Mouse (Mus musculus) embryonic fibroblast, embryonic 13.5 days (primary cell): ENCODE measurements around the gene Maff. TPM values are rescaled to one million over a fixed set of nuclear protein-coding genes. Genes with fewer than 3 reads are reported as not detected.

Source experiments
- H3K27ac ChIP-seq: 2 replicates; pipeline ENCODE4 v1.5.1; 2012; ENCODE audit warnings: low read length, control low read depth, inconsistent platforms; ENCODE audit not compliant: insufficient read depth
- H3K4me1 ChIP-seq: 2 replicates; pipeline ENCODE4 v1.6.1; 2011; ENCODE audit warnings: low read length; ENCODE audit not compliant: control insufficient read depth, insufficient read depth
- H3K4me3 ChIP-seq: 2 replicates; pipeline ENCODE4 v1.5.1; 2011; ENCODE audit warnings: mild to moderate bottlenecking, control low read depth, low read length; ENCODE audit not compliant: insufficient read depth
- CTCF ChIP-seq: IDR thresholded peaks from 2 replicates; pipeline ENCODE4 v1.5.1; 2011; ENCODE audit warnings: mild to moderate bottlenecking, control low read depth, low read length, moderate library complexity, borderline replicate concordance; ENCODE audit not compliant: insufficient read depth
- POLR2A ChIP-seq: IDR thresholded peaks from 2 replicates; pipeline ENCODE4 v1.6.1; 2011; ENCODE audit warnings: low read depth, mild to moderate bottlenecking, control low read depth, low read length, moderate library complexity
- polyA plus RNA-seq: library from polyadenylated mRNA; stranded (reverse); fragments of >200 nt; gene quantifications from 2 replicates; pipeline ENCODE4 v1.2.4, GENCODE M21; 2011; ENCODE audit warnings: low read depth; ENCODE audit not compliant: missing spikeins, insufficient read length

The Maff gene
- polyA plus RNA-seq, 1 experiment: 11.7 TPM

- no peak for TF ChIP-seq CTCF
- peak; percentile 54 for TF ChIP-seq POLR2A
- H3K4me3 ChIP-seq: peak overlapping the region; percentile 79
- H3K4me1 ChIP-seq: peaks cover 5% of the 10 kb centered on the region
- peak overlapping the region; percentile 76 for H3K27ac ChIP-seq
Observed at GRCm38 (mm10) chr15:79347165-79347844, 884 bp downstream of the Maff start.

- Histone ChIP-seq H3K27ac (peak overlapping the region; percentile 76), H3K4me1 (peaks cover 5% of the 10 kb centered on the region), H3K4me3 (peak overlapping the region; percentile 79)
- TF ChIP-seq POLR2A (no peak), CTCF (no peak)
Observed at GRCm38 (mm10) chr15:79347845-79348506, 1.6 kb downstream of the Maff start.

DNA sequence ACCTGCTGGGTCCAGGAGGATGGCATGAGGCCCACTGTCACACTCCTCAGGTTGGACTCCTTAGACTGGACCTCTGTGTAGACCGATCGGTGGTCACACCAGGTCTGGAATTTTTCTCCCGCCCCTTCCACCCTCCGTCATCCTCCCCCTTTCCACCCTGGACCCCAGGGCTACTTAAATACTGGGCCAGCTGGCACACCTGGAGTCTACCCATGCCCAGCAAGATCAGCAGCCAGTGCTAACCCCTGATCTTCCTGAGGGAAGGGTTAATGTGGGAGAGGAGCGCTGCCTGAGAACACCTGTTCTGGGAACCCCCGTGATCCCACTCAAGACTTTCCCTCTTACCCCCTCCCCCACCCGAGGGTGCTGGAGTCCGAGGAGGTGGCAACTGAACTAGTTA is 2.2 kb downstream of the Maff start:
- Histone ChIP-seq H3K4me1 (peaks cover 5% of the 10 kb centered on the region), H3K27ac (no peak overlapping the region), H3K4me3 (peak overlapping the region; percentile 79)
- no peak for TF ChIP-seq POLR2A
- TF ChIP-seq CTCF: no peak

- Histone ChIP-seq H3K27ac (no peak overlapping the region), H3K4me3 (no peak overlapping the region), H3K4me1 (peaks cover 5% of the 10 kb centered on the region)
- TF ChIP-seq POLR2A (no peak), CTCF (no peak)
Observed at GRCm38 (mm10) chr15:79350866-79351265, 4.4 kb downstream of the Maff start.

- TF ChIP-seq POLR2A (0 out of 2 replicates have a peak, but pooled peaks have one; percentile 42), CTCF (no peak)
- H3K4me1 ChIP-seq: peaks cover 5% of the 10 kb centered on the region
- no peak overlapping the region for H3K4me3 ChIP-seq
- no peak overlapping the region for H3K27ac ChIP-seq
Observed at GRCm38 (mm10) chr15:79351331-79351767, 4.9 kb downstream of the Maff start.

DNA sequence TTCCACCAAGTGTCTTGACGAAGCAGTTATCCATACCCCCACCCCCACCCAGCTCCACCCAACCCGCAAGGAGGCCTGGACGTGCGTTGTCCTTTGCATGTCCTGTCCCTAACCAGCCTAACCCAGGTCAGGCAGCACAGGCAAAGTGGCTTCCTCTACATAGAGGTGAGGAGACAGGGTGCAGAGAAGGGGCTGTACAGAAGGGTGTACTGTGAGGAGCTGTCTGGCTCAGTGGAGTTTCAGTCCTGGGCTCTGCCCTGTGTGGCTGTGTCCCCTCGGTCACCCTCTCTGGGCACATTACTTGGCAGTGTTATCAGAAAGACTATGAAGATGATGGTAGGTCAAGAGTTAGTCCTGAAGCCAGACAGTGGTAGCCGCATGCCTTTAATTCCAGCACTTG is 6.1 kb downstream of the Maff start:
- 0 out of 2 replicates have a peak, but pooled peaks cover 2% of the 10 kb centered on the region for H3K4me1 ChIP-seq
- TF ChIP-seq POLR2A (no peak), CTCF (no peak)
- no peak overlapping the region for H3K4me3 ChIP-seq
- H3K27ac ChIP-seq: no peak overlapping the region

DNA sequence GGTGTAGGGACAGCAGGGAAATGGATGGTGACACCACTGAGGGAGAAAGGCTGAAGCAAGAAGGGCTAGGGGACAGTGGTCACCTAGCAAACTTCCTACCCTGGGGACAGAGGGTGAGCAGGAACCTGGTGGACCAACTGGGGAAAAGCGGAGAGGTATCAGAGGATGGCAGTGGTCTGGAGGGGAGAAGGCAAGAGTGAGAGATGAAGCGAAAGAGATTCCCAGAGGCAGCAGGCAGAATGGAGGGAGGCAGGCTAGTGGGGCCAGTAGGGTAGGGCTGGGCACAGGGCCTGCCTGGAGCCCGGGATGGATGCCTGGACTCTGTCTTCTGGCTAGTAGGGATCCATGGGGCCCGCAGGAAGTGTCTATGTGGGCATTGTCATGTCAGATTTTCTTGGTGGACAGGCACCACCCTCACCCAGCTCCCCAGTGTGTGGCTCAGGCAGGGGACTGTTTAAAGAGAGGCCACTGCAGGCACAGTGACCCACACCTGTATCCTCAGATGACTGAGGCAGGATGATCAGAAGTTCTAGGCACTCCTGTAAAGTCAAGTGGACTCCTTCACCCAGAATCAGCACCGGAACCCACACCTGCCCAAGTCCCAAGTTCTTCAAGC is 7.4 kb downstream of the Maff start:
- Histone ChIP-seq H3K4me1 (peaks cover 6% of the 10 kb centered on the region; the same call in 1 of the 2 replicates), H3K27ac (no peak overlapping the region)
- TF ChIP-seq CTCF (no peak), POLR2A (no peak)

GRCm38 (mm10) chr15:79354619-79355018 is 8.2 kb downstream of the Maff start:
- Histone ChIP-seq H3K4me1 (peaks cover 6% of the 10 kb centered on the region; the same call in 1 of the 2 replicates), H3K27ac (no peak overlapping the region), H3K4me3 (no peak overlapping the region)
- TF ChIP-seq CTCF (no peak), POLR2A (no peak)

More for the DNA sequence above, 7.4 kb downstream of the Maff start:
- H3K4me3 ChIP-seq: no peak overlapping the region

DNA sequence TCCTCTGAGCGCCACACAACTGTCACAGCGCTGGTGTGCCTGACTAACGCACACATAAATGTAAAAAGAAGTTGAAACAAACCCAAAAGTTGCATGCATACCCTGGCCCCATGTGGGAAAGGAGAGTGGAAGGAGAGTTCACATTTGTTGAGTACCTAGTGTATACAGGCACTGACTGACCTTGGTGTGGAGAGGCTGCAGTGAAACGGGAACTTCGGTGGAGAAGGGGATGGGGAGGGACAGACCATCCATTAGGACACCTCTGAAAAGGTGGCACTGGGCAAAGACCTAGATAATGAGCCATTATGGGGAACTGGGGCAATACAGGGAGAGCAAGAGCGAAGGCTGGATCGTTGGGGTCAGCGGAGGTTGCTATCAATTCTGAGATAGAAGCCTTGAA is 10.1 kb downstream of the Maff start:
- H3K4me1 ChIP-seq: peaks cover 9% of the 10 kb centered on the region
- H3K4me3 ChIP-seq: no peak overlapping the region
- TF ChIP-seq CTCF (no peak), POLR2A (no peak)
- H3K27ac ChIP-seq: no peak overlapping the region
